Mouse (Mus musculus) stomach, postnatal 0 days (tissue): ENCODE data around the gene Gm20425. TPM values are rescaled to one million over a fixed set of nuclear protein-coding genes. Genes with fewer than 3 reads are reported as not detected.

ENCODE experiments used
- ATAC-seq: fragments of 200-750 bp; cut with Nextera tagmentation; 2 replicates; pipeline ENCODE4 v1.8.0; 2017; ENCODE audit not compliant: low FRiP score, low TSS enrichment
- DNase-seq: peaks from one replicate; pipeline ENCODE4 v3.0.0-alpha.2; 2016; ENCODE audit warnings: low spot score
- H3K27ac ChIP-seq: fragments of 300-500 bp; sonication (generic); replicated peaks from 2 replicates; pipeline ENCODE4 v1.5.1; 2014; ENCODE audit warnings: mild to moderate bottlenecking, control low read depth
- H3K27me3 ChIP-seq: fragments of 300-500 bp; sonication (generic); 2 replicates; pipeline ENCODE4 v1.6.1; 2014; ENCODE audit warnings: low read length; ENCODE audit not compliant: control insufficient read depth, insufficient read depth
- H3K36me3 ChIP-seq: fragments of 300-500 bp; sonication (generic); 2 replicates; pipeline ENCODE4 v1.6.1; 2014; ENCODE audit warnings: low read length, mixed read lengths; ENCODE audit not compliant: control insufficient read depth, insufficient read depth
- H3K4me1 ChIP-seq: fragments of 300-500 bp; sonication (generic); replicated peaks from 2 replicates; pipeline ENCODE4 v1.6.1; 2014; ENCODE audit warnings: antibody characterized with exemption; ENCODE audit not compliant: control insufficient read depth, insufficient read depth
- H3K4me2 ChIP-seq: fragments of 300-500 bp; sonication (generic); replicated peaks from 2 replicates; pipeline ENCODE4 v1.6.1; 2014; ENCODE audit warnings: low read depth, mild to moderate bottlenecking, control low read depth, moderate library complexity
- H3K4me3 ChIP-seq: fragments of 300-500 bp; sonication (generic); 2 replicates; pipeline ENCODE4 v1.5.1; 2014; ENCODE audit warnings: low read depth, low read length, control low read depth
- H3K9ac ChIP-seq: fragments of 300-500 bp; sonication (generic); 2 replicates; pipeline ENCODE4 v1.6.1; 2014; ENCODE audit warnings: mild to moderate bottlenecking, low read length, control low read depth, mixed read lengths
- H3K9me3 ChIP-seq: fragments of 300-500 bp; sonication (generic); 2 replicates; pipeline ENCODE4 v1.6.1; 2016; ENCODE audit warnings: low read length; ENCODE audit not compliant: control insufficient read depth
- CTCF ChIP-seq: IDR thresholded peaks from 2 replicates; pipeline ENCODE4 v1.5.1; 2016; ENCODE audit warnings: antibody characterized with exemption, low read depth, mild to moderate bottlenecking, moderate library complexity
- EP300 ChIP-seq: optimal IDR thresholded peaks from 2 replicates; pipeline ENCODE3; 2016; ENCODE audit warnings: antibody characterized with exemption
- WGBS: fragments of 180-500 bp; shearing (Covaris S2); extraction: QIAGEN DNeasy Blood & Tissue Kit; methylation state at CpG from one replicate; pipeline ENCODE4 v1.1.7; 2014; 5-methylcytosine and 5-hydroxymethylcytosine counted together
- polyA plus RNA-seq: library from polyadenylated mRNA; unstranded; fragments of >200 nt; fragmentation: Nextera tagmentation; extraction: Ambion mirVana; gene quantifications from 2 replicates; pipeline ENCODE4 v1.2.1, GENCODE M21; 2015

Gm20425 gene
- polyA plus RNA-seq, 1 experiment from 2014 or later, result 9.3 TPM

- WGBS, result 76% methylated on average over 5 of the region's 5 CpGs
- Histone ChIP-seq H3K27ac (no peak overlapping the region), H3K9me3 (no peaks in the 10 kb centered on the region), H3K9ac (no peak overlapping the region), H3K4me3 (no peak overlapping the region), H3K27me3 (no peaks in the 10 kb centered on the region), H3K4me2 (no peak overlapping the region), H3K36me3 (no peaks in the 10 kb centered on the region), H3K4me1 (no peaks in the 10 kb centered on the region)
- ATAC-seq, result no peak
- no peak for DNase-seq
- TF ChIP-seq CTCF (no peak), EP300 (no peak)
These were observed 22.8 kb upstream of the Gm20425 start for GRCm38 (mm10) chr9:103252906-103253305.

- no peak overlapping the region for H3K4me3 ChIP-seq
- H3K9ac ChIP-seq, result no peak overlapping the region
- no peak for TF ChIP-seq EP300
- no peak for TF ChIP-seq CTCF
- H3K4me1 ChIP-seq, result no peaks in the 10 kb centered on the region
- H3K27ac ChIP-seq, result no peak overlapping the region
- no peaks in the 10 kb centered on the region for H3K27me3 ChIP-seq
- ATAC-seq, result no peak
- H3K9me3 ChIP-seq, result no peaks in the 10 kb centered on the region
- DNase-seq, result no peak
- H3K36me3 ChIP-seq, result no peaks in the 10 kb centered on the region
- 32% methylated on average over 4 of the region's 4 CpGs for WGBS
- H3K4me2 ChIP-seq, result no peak overlapping the region
These were observed 18.5 kb upstream of the Gm20425 start for GRCm38 (mm10) chr9:103248618-103249017.

GRCm38 (mm10) chr9:103246526-103247168 lies 16.5 kb upstream of the Gm20425 start:
- WGBS, result 74% methylated on average over 8 of the region's 8 CpGs
- H3K4me1 ChIP-seq, result no peaks in the 10 kb centered on the region
- no peaks in the 10 kb centered on the region for H3K9me3 ChIP-seq
- ATAC-seq (no peak), DNase-seq (no peak)
- H3K27ac ChIP-seq, result no peak overlapping the region
- no peak overlapping the region for H3K9ac ChIP-seq
- no peak overlapping the region for H3K4me3 ChIP-seq
- no peaks in the 10 kb centered on the region for H3K27me3 ChIP-seq
- TF ChIP-seq EP300 (no peak), CTCF (peak; percentile 41)
- H3K4me2 ChIP-seq, result no peak overlapping the region
- no peaks in the 10 kb centered on the region for H3K36me3 ChIP-seq

- 76% methylated on average over 4 of the region's 4 CpGs for WGBS
- ATAC-seq (no peak), DNase-seq (no peak)
- Histone ChIP-seq H3K27me3 (no peaks in the 10 kb centered on the region), H3K9ac (no peak overlapping the region), H3K4me1 (no peaks in the 10 kb centered on the region), H3K36me3 (no peaks in the 10 kb centered on the region), H3K9me3 (no peaks in the 10 kb centered on the region), H3K4me3 (no peak overlapping the region), H3K27ac (no peak overlapping the region), H3K4me2 (no peak overlapping the region)
- TF ChIP-seq CTCF (no peak), EP300 (no peak)
These were observed 13.5 kb upstream of the Gm20425 start for GRCm38 (mm10) chr9:103243640-103244039.

GRCm38 (mm10) chr9:103241206-103241605 lies 11.1 kb upstream of the Gm20425 start:
- H3K4me1 ChIP-seq, result no peaks in the 10 kb centered on the region
- H3K36me3 ChIP-seq, result no peaks in the 10 kb centered on the region
- DNase-seq (no peak), ATAC-seq (no peak)
- WGBS, result 57% methylated on average over 2 of the region's 2 CpGs
- TF ChIP-seq CTCF (no peak), EP300 (no peak)
- H3K27ac ChIP-seq, result no peak overlapping the region
- no peak overlapping the region for H3K9ac ChIP-seq
- H3K9me3 ChIP-seq, result no peaks in the 10 kb centered on the region
- H3K4me3 ChIP-seq, result no peak overlapping the region
- no peaks in the 10 kb centered on the region for H3K27me3 ChIP-seq
- H3K4me2 ChIP-seq, result no peak overlapping the region

- WGBS, result 81% methylated on average over 6 of the region's 6 CpGs
- H3K36me3 ChIP-seq, result no peaks in the 10 kb centered on the region
These were observed 9.4 kb upstream of the Gm20425 start for GRCm38 (mm10) chr9:103239471-103239870.

More at GRCm38 (mm10) chr9:103239471-103239870, 9.4 kb upstream of the Gm20425 start:
- ATAC-seq, result no peak
- no peak for TF ChIP-seq EP300
- TF ChIP-seq CTCF, result no peak
- no peak overlapping the region for H3K4me2 ChIP-seq
- DNase-seq, result no peak
- H3K9me3 ChIP-seq, result no peaks in the 10 kb centered on the region
- no peak overlapping the region for H3K27ac ChIP-seq
- no peak overlapping the region for H3K4me3 ChIP-seq
- no peak overlapping the region for H3K9ac ChIP-seq
- no peaks in the 10 kb centered on the region for H3K27me3 ChIP-seq
- no peaks in the 10 kb centered on the region for H3K4me1 ChIP-seq
